Mouse (Mus musculus) thymus, adult 2 months (tissue): Measurements from ENCODE around the gene Cerk. TPM values are rescaled to one million over a fixed set of nuclear protein-coding genes. Genes with fewer than 3 reads are reported as not detected.

ENCODE experiments used
- DNase-seq: peaks from one replicate; pipeline ENCODE4 v3.0.0; 2021
- H3K27ac ChIP-seq: fragments of 200-500 bp; 2 replicates; pipeline ENCODE4 v1.5.1; 2012; ENCODE audit warnings: low read length, control low read depth; ENCODE audit not compliant: control insufficient read depth, insufficient read depth
- H3K27me3 ChIP-seq: fragments of 200-500 bp; 2 replicates; pipeline ENCODE4 v1.6.1; 2012; ENCODE audit warnings: mild to moderate bottlenecking, low read length, moderate library complexity, mixed read lengths; ENCODE audit not compliant: control insufficient read depth, insufficient read depth
- H3K36me3 ChIP-seq: fragments of 200-500 bp; 2 replicates; pipeline ENCODE4 v1.6.1; 2012; ENCODE audit warnings: mild to moderate bottlenecking, low read length, moderate library complexity; ENCODE audit not compliant: control insufficient read depth, insufficient read depth
- H3K4me1 ChIP-seq: fragments of 200-500 bp; replicated peaks from 2 replicates; pipeline ENCODE4 v1.6.1; 2012; ENCODE audit warnings: low read length; ENCODE audit not compliant: control insufficient read depth, insufficient read depth
- H3K4me3 ChIP-seq: fragments of 200-500 bp; 2 replicates; pipeline ENCODE4 v1.5.1; 2012; ENCODE audit warnings: mild to moderate bottlenecking, low read length, control low read depth, moderate library complexity; ENCODE audit not compliant: control insufficient read depth, insufficient read depth
- CTCF ChIP-seq: fragments of 200-500 bp; IDR thresholded peaks from 2 replicates; pipeline ENCODE4 v1.5.1; 2012; ENCODE audit warnings: mild to moderate bottlenecking, control low read depth, low read length, moderate library complexity, borderline replicate concordance; ENCODE audit not compliant: control insufficient read depth, poor library complexity, insufficient read depth; ENCODE audit errors: extremely low read depth
- POLR2A ChIP-seq: fragments of 200-500 bp; IDR thresholded peaks from 2 replicates; pipeline ENCODE4 v1.6.1; 2012; ENCODE audit warnings: mild to moderate bottlenecking, low read length, control low read depth, moderate library complexity; ENCODE audit not compliant: control insufficient read depth, poor library complexity, insufficient read depth; ENCODE audit errors: extremely low read depth
- WGBS: fragments of 180-500 bp; shearing (Covaris S2); methylation state at CpG from one replicate; pipeline ENCODE4 v1.1.7; 2018; 5-methylcytosine and 5-hydroxymethylcytosine counted together
- polyA plus RNA-seq: library from polyadenylated mRNA; depleted of rRNA; stranded (reverse); fragments of >200 nt; gene quantifications from 2 replicates; pipeline ENCODE4 v1.2.3, GENCODE M21; 2012; rRNA removed

Gene Cerk
- polyA plus RNA-seq, 1 experiment: 180 TPM

- TF ChIP-seq POLR2A (no peak), CTCF (no peak)
- Histone ChIP-seq H3K4me3 (no peak overlapping the region), H3K27ac (no peak overlapping the region), H3K27me3 (no peaks in the 10 kb centered on the region), H3K36me3 (no peaks in the 10 kb centered on the region), H3K4me1 (peaks cover 20% of the 10 kb centered on the region)
- no peak for DNase-seq
- 95% methylated on average over 12 of the region's 12 CpGs for WGBS
Observed at GRCm38 (mm10) chr15:86091998-86092670, 93.8 kb downstream of the Cerk start.

- 97% methylated on average over 23 of the region's 23 CpGs for WGBS
- H3K27me3 ChIP-seq: no peaks in the 10 kb centered on the region
- H3K4me3 ChIP-seq: no peak overlapping the region
- no peak for DNase-seq
- no peaks in the 10 kb centered on the region for H3K36me3 ChIP-seq
- H3K27ac ChIP-seq: no peak overlapping the region
- no peak for TF ChIP-seq POLR2A
- TF ChIP-seq CTCF: no peak
- peaks cover 20% of the 10 kb centered on the region for H3K4me1 ChIP-seq
Observed at GRCm38 (mm10) chr15:86091201-86091997, 94.5 kb downstream of the Cerk start.

GRCm38 (mm10) chr15:86090578-86090977 is 95.4 kb downstream of the Cerk start:
- H3K4me3 ChIP-seq: no peak overlapping the region
- no peak for DNase-seq
- peaks cover 24% of the 10 kb centered on the region for H3K4me1 ChIP-seq
- no peaks in the 10 kb centered on the region for H3K36me3 ChIP-seq
- 95% methylated on average over 8 of the region's 8 CpGs for WGBS
- H3K27me3 ChIP-seq: no peaks in the 10 kb centered on the region
- H3K27ac ChIP-seq: no peak overlapping the region
- TF ChIP-seq CTCF (no peak), POLR2A (no peak)

GRCm38 (mm10) chr15:86089991-86090529 is 95.9 kb downstream of the Cerk start:
- H3K27ac ChIP-seq: no peak overlapping the region
- WGBS: 88% methylated on average over 11 of the region's 11 CpGs

More at GRCm38 (mm10) chr15:86089991-86090529, 95.9 kb downstream of the Cerk start:
- Histone ChIP-seq H3K36me3 (no peaks in the 10 kb centered on the region), H3K4me1 (peaks cover 22% of the 10 kb centered on the region), H3K27me3 (no peaks in the 10 kb centered on the region), H3K4me3 (no peak overlapping the region)
- no peak for DNase-seq
- no peak for TF ChIP-seq CTCF
- TF ChIP-seq POLR2A: no peak

Other genes with a start within 250 kb of the Cerk start
- 40.0 and 47.8 TPM in 2 replicates for gene Celsr1, start 152.4 kb downstream of the Cerk start, polyA plus RNA-seq
- gene Gramd4, start 128.4 kb downstream of the Cerk start, polyA plus RNA-seq: 35.1 and 37.1 TPM in 2 replicates
- 53.1 and 56.5 TPM in 2 replicates for gene Tbc1d22a, start 28.3 kb upstream of the Cerk start, polyA plus RNA-seq